Mouse (Mus musculus) bone marrow macrophage, adult 2 months (primary cell): Measurements from ENCODE around the gene Ttc7.

Experiments
- CTCF ChIP-seq: IDR thresholded peaks from 2 replicates; pipeline ENCODE4 v1.5.1; 2012; ENCODE audit warnings: low read depth, mild to moderate bottlenecking, low read length, moderate library complexity
- POLR2A ChIP-seq: IDR thresholded peaks from 2 replicates; pipeline ENCODE4 v1.6.1; 2012; ENCODE audit warnings: mild to moderate bottlenecking, low read depth, low read length, borderline replicate concordance

GRCm38 (mm10) chr17:87282706-87283053, at the start of gene Ttc7:
- TF ChIP-seq CTCF (no peak), POLR2A (no peak; the same call in 1 of the 2 replicates)
